Mouse (Mus musculus) adrenal gland (tissue): ENCODE measurements around the gene Rasgef1b.

Source experiments
- intact Hi-C: fragments of 180-260 bp; cut with DNase I; formaldehyde crosslinking; loops from one replicate; pipeline ENCODE4 v1.15.1; 2025

The Rasgef1b gene

DNA sequence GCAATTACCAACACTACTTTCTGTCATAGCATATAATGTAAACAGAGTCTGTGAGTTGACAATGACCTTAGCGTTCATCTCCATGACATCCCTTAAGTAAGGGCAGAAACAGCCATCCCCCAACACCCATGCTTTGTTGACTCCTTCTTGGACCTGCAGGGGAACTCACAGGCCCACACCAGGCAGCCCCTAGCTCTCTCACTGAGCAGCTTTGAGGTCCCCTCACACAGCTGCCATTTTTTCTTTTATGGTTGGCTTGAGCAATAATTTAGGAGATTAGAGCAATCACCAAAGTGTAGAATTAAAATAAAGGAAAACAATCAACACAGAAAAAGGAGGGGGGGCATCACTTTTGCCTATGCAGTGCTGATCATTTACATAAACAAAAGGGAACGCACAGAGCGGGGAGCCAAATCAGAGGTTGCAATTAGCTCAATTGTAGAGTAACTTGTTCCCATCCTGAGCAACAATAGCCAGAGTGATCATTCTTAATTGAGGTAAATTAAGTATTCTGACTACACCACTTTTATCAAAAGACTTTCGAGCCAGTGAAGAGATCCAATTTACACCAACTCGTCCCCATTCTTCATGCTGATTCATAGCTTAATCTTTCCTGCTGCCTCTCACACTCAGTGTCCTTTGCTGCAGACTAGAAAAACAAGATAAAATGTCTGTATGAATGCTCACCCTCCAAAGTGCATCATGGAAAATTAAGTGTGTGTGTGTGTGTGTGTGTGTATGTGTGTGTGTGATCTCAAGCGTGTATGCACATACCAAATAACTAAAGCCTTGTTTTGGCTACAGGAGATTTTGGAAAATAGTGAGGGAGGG, 184.0 kb downstream of the Rasgef1b start:
- intact Hi-C loops, result no loop called here

DNA sequence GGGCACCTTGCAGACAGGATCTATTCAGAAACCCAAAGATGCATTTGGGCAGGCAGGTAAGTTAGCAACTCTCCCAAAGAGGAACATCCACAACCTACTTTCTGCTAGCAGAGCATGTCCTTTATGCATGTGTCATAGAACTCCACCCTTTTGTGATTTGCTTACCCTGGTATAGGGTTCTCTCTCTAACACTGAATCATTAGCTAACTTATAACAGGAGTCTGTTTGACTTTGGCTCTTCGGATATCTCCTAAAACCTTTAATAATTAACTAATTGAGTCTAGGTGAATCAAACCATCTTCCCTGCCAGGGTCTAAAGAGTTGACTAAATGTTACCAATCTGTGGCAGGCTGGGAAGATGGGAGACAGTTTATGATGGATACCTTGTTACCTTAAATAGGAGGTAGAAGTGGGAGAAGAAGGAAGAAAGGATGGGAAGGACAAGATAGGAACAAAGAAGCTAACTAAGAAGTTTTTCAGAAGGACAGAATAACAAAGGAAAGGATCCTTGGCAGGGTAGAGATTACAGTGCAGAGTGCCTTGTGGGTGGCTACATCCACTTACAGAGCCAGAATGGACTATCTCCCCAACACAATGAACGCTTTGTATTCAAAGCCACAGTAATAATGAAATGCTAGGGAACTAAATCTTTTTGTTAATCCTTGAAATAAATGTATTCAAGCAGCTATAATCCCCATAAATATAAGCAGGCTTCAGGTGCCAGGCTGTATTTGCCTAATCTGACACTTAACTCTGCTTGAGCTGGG, 186.7 kb downstream of the Rasgef1b start:
- intact Hi-C loops, result no loop called here

GRCm38 (mm10) chr5:99541321-99541895, 187.5 kb downstream of the Rasgef1b start:
- intact Hi-C loops, result no loop called here

DNA sequence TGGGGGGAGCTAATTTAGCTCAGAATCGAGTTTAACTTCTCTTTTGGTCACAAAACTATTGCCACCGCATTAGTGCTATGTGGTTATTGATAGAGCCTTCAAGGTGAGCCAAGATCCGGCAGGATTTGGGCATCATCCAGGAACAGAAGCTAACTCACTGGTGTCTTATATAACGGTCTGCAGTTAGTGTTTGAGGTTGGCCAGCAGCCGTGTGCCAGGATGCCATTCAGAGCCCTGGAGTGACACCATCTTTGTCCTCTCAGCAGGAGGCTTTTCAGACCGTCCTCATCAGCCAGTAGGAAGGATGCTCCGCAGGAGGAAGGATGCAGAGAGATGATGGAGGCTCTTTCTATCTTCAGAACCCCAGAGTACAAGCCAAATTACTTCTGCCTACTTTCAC, 195.4 kb downstream of the Rasgef1b start:
- intact Hi-C loops, result no loop called here

DNA sequence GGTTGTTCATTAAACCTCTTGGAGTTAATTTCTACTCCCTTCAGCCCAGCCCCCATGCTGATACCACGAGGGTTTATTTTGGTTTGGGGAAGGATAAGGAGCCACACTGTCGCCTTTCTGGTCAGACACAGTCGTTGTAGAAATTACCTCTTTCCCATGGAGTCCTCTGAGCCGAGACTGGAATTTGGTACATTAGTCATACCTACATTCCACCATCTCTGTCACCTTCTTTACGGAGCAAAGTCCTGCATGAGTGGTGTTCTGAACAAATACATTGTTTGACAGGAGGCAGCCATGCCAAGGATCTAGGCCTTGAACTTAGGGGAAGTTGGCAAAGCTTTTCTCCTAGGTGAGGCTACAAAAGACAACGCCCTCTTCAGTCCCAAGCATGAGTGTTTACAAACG, 202.1 kb downstream of the Rasgef1b start:
- intact Hi-C loops, result no loop called here

- intact Hi-C loops, result no loop called here
Measured at GRCm38 (mm10) chr5:99525649-99526048, 203.2 kb downstream of the Rasgef1b start.

GRCm38 (mm10) chr5:99522571-99523269, 206.1 kb downstream of the Rasgef1b start:
- intact Hi-C loops, result no loop called here

GRCm38 (mm10) chr5:99521411-99521810, 207.5 kb downstream of the Rasgef1b start:
- intact Hi-C loops, result no loop called here

DNA sequence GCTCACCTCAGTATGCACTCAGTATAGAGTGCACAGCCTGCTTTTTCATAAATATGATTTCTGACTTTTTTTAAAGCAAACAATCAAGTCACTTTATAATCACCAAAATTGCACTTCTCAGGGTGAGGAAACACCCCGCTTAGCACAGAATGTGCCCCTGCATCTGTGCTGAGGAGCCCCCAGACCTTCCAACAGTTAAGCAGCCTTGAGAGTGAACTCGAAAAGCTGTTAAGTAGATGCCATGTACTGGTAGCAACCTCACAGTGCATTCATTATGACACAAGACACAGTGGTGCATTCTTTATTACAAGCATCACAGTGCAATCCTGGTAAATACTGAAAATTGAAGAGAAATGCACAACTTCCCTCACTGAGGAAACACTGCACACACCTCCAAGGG, 209.3 kb downstream of the Rasgef1b start:
- intact Hi-C loops, result no loop called here

- intact Hi-C loops, result no loop called here
Measured at GRCm38 (mm10) chr5:99519023-99519422, 209.8 kb downstream of the Rasgef1b start.

DNA sequence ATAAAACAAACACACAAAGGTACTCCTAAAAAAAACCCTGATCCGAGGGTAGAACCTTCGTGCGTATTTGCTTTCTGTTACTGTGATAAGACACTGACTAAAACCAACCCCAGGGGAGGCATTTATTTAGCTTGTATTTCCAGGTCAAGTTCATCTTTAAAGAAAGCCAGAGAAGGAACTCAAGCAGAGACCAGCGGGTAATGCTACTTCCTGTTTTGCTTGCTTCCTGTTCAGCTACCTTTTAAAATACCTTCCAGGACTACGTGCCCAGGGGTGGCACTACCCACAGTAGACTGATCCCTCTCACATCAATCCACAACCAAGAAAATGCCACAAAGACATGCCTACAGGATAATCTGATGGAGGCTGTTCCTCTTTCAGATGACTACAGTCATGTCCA, 212.7 kb downstream of the Rasgef1b start:
- intact Hi-C loops, result no loop called here

- intact Hi-C loops, result no loop called here
Measured at GRCm38 (mm10) chr5:99515764-99516163, 213.1 kb downstream of the Rasgef1b start.

- intact Hi-C loops, result no loop called here
Measured at GRCm38 (mm10) chr5:99513209-99513880, 215.5 kb downstream of the Rasgef1b start.

GRCm38 (mm10) chr5:99511081-99511480, 217.8 kb downstream of the Rasgef1b start:
- intact Hi-C loops, result no loop called here

DNA sequence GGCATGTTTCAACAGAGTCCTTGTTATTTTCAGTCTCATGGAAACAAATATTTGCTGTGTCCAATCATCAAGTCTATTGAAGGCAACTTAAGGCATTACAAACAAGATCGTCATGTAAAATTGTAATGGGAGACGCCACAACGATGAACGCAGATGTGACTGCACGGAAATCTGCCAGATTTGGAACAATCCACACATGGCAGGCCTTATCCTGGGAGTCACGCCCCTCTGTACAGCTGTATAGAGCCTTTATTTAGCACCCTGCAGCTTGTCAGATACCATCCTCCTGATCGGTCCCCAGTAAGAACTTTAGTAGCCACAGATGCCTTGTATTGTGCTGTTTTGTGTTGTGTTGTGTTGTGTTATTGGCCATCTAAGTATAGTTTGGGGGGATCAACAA, 222.8 kb downstream of the Rasgef1b start:
- intact Hi-C loops, result no loop called here

- intact Hi-C loops, result no loop called here
Measured at GRCm38 (mm10) chr5:99504349-99504830, 224.5 kb downstream of the Rasgef1b start.

DNA sequence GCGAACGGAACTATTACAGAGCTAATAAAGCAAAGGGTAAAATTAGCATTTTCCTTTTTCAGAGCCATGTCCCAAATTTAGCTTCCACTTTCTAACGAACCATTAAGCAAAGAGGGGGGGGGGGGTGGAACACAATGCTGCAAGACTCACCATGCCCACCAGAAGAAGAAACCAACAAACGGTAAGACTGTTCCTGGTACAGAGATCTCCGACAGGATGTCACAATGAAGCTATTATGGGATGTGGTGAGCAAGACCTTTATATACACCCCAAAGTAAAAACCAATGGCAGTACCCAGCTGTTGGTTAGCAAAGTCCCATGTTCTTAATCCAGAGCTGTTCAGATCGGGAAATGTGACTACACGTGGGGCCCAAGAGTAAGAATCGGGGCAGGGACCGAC, 226.2 kb downstream of the Rasgef1b start:
- intact Hi-C loops, result no loop called here

DNA sequence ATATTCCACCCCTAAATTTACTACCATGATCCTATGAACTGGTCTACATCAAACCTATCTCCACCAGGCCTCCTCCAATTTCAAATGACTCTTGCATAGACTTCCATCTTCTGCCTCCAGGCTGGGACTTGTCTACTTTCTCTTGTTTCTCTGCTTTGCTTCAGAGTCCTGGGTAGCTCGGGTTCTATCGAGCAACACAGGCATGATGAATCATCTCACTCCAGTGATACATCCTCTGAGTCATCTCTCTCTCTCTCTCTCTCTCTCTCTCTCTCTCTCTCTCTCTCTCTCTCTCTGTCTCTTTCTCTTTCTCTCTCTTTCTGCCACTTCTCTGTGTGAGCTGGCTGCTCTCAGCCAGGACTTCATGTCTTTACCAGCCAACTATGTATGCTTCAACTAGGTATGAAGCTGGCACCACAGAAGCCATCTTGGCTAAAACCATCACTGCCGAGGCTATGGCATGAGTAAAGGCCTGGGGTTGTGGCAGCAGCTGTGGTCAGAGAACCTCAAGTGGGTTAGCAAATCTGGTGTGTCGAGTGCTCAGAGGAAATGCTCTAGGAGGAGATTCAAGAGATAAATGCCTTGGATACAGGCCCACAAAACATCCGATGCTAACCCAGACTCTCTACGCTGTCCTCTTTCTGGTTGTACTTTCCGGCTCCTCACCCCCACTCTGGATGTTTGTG, 229.3 kb downstream of the Rasgef1b start:
- intact Hi-C loops, result no loop called here

DNA sequence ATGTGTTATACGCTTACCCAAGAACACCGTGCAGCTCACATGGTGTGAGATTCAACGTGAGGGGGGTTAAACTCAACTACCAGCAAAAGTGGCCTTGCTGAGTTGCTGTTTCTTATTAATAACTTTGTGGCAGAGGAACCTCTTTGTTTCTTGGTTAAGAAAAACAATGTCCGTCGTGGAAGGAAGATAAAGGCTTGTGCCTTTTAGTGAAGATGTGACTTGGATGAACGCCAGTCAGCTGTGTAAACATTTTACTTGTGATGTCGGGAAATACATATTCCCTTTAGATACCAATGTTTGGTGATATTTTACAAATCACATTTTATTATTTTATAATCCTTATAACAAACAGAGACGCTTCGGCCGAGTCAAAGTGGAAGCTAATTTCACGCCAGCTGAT, 231.0 kb downstream of the Rasgef1b start:
- intact Hi-C loops, result no loop called here
